Mouse (Mus musculus): ENCODE data around the gene Tent5b.

The Tent5b gene

GRCm38 (mm10) chr4:133479458-133480184, at the start of gene Tent5b:
Gene Tent5b, plus strand, starts transcription at chr4:133480132.
- peak; percentile 90 for DNase-seq

- DNase-seq, result no peak
These were observed 48.4 kb upstream of the Tent5b start for GRCm38 (mm10) chr4:133431508-133431907.

DNA sequence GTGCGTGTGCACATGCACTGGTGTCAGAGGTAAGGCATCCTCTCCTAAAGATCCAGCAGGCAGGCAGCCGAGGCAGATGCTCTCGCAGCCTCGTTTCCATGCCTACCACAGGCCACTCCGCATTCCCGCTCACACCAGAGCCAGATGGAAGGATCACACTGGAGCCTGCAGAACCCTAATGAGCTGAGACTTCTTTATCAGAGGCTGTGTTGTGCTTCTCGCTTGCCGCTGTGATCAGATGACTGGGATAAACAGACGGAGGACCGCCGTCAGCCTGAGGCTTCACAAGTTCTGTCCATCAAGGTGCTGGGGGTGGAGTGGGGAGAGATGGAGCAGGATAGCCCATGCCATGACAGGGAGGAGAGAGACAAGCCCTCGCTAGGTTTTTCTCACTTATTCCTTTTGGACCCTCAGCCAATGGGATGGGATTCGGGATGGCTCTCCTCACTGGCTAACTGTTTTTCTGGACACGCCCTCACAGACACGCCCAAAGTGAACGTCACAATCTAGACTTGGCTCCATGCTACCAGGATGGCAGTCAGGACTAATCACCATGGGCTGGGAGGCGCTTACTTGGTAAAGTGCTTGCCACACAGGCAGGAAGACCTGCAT, 47.3 kb upstream of the Tent5b start:
- DNase-seq, result peak; percentile 58

DNA sequence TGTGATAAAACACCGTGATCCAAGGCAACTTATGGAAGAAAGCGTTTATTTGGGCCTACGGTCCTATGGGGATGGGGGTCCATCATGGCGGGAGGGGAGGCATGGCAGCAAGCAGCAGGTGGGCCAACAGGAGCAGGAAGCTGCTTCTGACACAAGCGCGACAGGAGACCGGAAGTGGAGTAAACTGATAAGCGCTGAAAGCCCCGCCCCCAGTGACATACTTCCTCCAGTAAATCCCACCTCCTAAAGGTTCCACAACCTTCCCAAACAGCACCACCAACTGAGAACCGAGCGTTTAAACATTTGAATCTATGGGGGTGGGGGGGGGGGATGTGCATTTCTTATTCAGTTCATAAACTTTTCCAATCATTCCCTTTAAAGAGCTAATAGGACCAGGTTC, 44.0 kb upstream of the Tent5b start:
- no peak for DNase-seq

DNA sequence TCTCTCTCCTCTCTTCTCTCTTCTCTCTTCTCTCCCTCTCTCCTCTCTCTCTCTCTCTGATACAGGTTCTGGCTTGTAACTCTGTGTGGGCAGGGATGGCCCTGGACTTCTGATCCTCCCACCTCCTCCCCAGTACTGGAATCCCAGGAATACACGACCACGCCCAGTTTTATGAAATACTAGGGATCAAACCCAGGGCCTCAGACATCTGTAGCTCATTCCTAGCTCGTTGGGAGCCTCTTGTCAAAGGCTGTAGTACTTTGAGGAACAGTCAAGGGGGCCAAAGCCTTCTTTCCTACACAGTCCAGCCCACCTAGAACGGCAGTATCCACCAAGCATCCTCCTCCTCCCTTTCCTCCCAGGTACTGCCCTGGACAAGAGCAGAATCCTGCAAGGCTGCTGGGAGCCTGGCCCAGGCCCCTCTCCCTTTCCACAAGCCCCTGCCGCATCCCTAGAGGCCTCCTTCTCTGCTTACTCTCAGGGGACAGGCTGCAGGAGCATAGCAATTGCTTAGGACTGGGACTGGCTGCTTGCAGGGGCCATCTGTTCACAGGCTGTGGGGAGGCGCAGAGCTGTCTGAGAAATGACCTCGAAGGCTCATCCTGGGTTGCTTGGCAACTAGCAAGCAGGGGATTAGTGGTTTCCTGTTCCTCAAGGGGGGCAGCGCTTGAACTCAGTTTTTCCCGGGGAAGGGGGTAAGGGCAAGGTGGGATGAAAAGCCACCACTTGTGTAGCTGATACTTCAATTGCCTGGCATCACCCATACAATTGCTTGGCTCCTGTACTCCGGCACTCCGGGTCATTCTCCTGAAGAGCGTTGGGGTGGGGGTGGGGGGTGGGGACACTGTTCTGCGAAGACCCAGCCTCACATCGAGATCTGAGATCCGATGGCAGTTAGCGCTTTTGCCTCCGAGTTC, 40.2 kb upstream of the Tent5b start:
- DNase-seq, result no peak

DNA sequence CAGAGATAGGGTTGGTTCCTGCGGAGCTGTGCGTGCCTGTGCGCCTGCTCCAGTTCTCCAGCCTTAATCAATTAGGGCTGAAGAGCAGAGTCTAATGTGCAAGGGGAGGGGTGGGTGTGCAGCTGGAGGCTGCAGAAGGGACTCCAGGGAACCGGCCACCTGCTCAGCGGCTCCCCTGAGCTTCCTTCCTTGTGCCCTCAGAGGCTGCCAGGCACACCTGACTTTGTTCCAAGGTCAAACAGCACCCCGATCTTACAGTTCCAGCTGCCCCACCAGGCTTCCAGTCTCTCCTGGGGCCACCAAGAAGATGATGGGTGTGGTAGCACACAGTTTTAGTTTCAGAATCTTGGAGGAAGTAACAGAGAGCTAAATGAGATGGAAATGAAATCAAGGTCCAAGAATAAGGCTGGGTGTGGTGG, 39.5 kb upstream of the Tent5b start:
- no peak for DNase-seq

DNA sequence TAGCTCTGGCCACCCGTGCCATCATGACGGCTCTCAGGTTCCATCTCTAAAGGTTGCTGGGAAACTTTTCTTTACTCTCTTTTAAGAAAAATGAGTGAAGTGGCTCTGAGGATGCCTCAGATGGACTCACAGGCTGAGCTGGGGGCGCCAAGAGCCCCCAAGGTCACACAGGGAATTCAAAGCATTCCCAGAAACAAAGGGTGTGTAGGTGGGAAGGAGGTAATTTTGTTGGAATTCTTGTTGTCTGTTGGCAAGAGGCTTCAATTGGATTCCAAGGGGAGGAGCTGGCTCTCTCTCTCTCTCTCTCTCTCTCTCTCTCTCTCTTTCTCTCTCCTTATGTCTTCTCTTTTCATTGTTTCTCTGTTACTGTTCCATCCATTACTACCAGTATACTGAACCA, 37.7 kb upstream of the Tent5b start:
- no peak for DNase-seq

DNA sequence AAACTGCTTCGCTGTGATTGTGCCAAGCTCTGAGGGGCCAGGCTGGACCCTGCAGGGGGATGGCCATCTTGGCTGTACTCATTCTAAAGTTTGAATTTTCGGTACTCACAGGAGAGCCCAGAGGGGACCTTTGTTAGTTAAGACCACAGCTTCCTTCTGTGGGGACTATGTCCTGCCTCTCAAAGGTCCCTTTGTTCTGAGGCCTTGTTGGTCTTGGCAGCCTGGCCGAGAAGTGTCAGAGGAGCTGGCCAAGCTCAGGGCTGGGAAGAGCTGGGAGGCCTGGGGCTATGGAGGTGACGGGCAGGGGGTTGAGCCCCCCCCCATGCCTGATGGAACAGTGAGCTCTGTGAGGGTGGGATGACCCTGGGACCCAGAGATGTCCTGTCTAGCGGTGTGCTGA, 36.8 kb upstream of the Tent5b start:
- DNase-seq, result no peak

DNA sequence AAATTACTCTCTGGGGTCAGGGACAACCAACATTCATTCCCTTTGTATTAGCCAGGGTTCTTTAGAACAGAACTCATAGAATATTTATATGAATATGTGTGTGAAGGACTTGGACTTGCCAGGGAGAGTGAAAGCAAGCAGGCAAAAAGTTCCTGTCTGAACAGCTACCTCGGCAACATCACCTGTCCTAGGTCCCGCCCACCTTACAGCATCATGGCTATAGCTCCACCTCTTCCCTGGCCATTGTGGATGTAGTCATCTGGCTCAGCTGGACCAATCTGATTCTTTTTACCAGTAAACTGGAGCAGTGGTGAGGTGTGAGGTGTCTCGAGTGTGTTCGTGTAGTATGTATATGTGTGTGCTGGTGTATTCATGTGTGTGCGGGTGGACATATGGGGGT, 34.2 kb upstream of the Tent5b start:
- DNase-seq, result no peak

DNA sequence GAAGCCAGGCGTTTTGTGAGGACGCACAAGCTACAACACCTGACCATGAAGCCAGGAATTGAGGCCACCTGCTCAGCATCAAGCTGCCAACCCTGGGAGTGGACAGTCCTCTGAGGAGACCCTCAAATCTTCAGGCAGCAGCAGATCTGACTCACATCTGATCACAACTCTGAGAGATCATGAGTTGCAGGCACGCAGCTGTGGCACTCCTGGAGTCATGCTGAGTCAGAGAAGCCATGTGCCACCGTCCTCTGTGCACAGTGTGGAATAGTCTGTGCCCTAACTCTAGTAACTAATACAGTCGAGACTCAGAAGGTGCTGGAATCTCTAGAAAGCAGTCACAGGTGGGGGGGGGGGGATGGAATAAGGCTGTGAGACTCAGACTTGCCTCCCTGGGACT, 32.6 kb upstream of the Tent5b start:
- DNase-seq, result no peak

GRCm38 (mm10) chr4:133447967-133448366, 32.0 kb upstream of the Tent5b start:
- DNase-seq, result no peak

GRCm38 (mm10) chr4:133448708-133449388, 31.1 kb upstream of the Tent5b start:
- no peak for DNase-seq

DNA sequence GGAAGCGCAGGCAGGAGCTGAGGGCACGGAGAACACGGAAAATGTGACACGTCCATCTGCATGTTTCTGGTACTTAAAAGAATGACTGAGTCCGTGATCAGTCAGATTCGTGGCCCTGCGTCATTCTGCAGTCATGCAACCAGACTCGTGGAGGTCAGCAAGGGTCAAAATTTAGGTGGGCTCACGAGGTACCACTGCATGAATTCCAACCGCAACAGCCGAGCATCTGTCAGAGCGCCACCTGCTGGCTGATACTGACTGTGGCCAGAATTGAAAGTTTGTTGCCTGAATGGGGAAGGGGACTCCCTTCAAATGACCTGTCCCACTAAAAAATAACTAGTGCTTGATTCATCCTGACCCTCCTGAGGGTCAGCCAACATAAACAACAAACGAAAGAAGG, 30.2 kb upstream of the Tent5b start:
- DNase-seq, result no peak

DNA sequence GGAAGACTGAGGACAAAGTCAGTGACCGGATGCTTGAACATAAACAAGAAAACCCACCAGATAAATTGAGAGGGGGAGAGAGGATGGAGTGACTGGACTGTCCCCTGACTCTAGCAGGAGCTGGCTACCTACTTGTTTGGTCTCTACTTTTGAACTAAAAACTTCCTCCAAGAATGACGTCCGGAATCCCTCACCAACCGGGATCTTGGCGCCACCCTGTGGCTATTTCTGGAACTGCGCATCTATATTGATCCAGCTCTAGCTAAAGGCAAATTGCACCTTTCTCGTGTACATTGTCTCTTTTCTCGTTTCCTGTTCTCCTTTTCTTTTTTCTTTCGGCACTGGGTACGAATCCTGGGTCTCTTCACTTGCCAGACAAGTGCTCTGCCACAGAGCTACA, 28.4 kb upstream of the Tent5b start:
- DNase-seq, result peak; percentile 75

DNA sequence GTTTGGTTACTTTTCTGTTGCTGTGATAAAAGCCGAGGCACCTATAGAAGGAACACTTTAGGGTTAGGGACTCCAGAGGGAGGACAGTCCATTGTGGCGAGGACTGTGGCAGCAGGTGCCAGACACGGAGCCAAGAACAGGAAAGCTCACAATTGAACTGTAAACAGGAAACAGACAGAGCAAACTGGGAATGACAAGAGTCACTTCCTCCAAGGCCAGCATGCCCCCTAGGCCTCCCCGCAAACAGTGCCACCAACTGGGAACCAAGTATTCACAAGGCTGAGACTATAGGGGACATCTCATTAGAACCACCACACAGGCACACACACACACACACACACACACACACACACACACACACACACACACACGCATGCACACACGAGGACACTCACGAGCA, 27.5 kb upstream of the Tent5b start:
- DNase-seq, result no peak

- DNase-seq, result no peak
These were observed 21.9 kb upstream of the Tent5b start for GRCm38 (mm10) chr4:133458044-133458443.

DNA sequence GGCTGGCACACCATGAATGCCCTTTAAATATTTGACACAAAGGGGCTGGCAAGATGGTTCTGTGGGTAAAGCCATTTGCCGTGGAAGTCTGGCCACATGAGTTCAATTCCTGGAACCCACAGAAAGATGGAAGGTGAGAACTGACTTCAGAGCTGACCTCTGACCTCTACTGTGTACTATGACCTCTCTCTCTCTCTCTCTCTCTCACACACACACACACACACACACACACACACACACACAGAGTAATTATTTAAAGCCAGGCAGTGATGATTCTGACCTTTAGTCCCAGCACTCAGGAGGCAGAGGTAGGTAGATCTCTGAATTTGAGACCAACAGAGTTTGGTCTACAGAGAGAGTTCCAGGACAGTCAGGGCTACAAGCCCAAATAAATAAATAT, 19.9 kb upstream of the Tent5b start:
- no peak for DNase-seq

DNA sequence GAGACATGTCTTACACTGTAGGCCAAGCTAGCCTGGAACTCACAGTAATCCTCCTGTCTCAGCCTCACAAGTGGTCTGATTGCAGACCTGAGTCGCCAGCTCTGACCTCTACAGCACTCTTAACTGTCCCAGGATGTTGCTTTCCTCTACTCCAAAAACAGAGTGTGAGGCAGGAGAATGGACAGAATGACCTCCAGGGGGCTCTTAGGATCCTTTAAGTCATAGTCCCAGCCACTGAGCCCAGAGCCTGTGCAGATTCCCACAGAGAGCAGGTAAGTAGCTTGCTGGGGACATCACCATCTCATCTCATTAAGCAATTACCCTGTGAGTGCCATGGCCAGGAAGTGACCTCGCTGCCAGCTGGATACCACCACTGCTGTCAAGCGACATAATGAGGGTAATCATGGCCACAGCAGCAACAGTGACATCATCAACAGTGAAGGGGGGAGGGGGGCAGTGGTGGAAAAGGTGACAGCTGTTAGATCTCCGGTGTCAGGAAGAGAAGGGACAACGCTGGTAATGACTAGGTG, 19.1 kb upstream of the Tent5b start:
- no peak for DNase-seq

- no peak for DNase-seq
These were observed 18.6 kb upstream of the Tent5b start for GRCm38 (mm10) chr4:133461362-133461761.

DNA sequence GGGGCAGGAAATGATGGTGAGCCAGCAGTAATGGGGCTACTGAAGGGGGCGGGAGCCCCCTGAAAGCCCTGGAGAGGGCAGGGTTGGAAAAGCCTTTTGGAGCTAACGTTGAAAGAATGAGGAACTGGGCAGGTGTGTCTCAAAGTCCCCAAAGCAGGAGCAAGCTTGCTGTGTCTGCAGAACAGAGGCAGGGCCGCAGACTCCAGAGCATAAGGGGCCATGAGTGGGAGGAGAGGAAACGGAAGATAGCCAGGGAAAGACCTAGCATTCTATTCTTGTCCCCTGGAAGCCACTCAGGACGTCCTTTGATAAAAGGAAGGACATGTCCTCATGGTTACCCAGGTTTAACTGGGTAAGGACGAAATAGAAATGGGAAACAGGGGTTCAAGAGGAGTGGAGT, 16.7 kb upstream of the Tent5b start:
- no peak for DNase-seq

DNA sequence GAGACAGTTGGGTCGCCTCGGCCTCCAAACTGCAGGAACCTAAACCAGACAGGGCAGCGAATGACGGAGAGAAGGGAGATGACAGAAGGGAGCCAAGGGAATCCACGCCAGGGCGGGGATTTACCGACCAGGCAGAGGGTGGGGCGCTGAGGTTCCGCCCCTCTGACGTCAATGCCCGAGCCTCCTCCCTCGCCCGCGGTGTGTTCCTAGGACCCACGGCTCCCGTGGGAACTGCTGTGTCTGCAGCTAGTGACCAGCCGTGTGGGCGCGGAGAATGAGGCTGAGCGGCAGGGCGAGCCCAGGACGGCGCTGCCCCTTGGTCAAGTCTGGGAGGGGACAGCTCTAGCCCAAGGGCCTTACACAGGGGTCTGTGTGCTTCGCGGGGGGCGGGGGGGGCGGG, 11.9 kb upstream of the Tent5b start:
- DNase-seq, result peak; percentile 74

DNA sequence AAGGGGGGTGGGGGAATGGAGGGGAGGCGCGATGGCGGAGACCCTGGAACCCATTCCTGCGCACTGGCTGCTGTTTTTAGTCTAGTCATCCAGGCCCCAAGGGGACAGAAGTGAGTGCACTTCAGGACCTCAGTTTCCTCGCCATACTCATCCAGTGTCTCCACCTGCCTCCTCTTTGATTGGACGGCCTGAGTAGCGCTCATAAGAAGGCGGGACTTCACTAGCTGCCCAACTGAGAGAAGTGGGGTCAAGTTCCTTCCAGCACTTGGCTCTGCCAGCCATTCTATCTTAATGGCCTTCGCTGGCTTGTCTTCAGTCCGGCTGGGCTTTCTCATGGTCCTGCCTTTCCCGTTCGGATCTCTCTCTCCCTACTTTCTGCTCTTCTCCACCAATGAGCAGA, 10.8 kb upstream of the Tent5b start:
- no peak for DNase-seq
